Mouse (Mus musculus): ENCODE measurements around the gene Slc25a3. TPM values are rescaled to one million over a fixed set of nuclear protein-coding genes. Genes with fewer than 3 reads are reported as not detected.

The Slc25a3 gene
- polyA plus RNA-seq, 1 experiment = 491 TPM

GRCm38 (mm10) chr10:91127395-91127794, 3.5 kb upstream of the Slc25a3 start:
- Histone ChIP-seq H3K4me1 (ENCODE audit: control insufficient read depth, insufficient read depth, insufficient read length, low read length) (peaks cover 2% of the 10 kb centered on the region; the same call in 1 of the 2 replicates), H3K27ac (replicated peaks; ENCODE audit: low read depth, low read length) (0 out of 2 replicates have a peak overlapping the region, but pooled peaks have one; percentile 28), H3K4me3 (ENCODE audit: insufficient read depth, low read depth, low read length) (no peak overlapping the region)

- Histone ChIP-seq H3K4me3 (ENCODE audit: insufficient read depth, low read depth, low read length) (no peak overlapping the region), H3K27ac (replicated peaks; ENCODE audit: low read depth, low read length) (peak overlapping the region; percentile 28; the same call in 1 of the 2 replicates), H3K4me1 (ENCODE audit: control insufficient read depth, insufficient read depth, insufficient read length, low read length) (peaks cover 2% of the 10 kb centered on the region; the same call in 1 of the 2 replicates)
Observed at GRCm38 (mm10) chr10:91126618-91127355, 2.9 kb upstream of the Slc25a3 start.

- Histone ChIP-seq H3K27ac (replicated peaks; ENCODE audit: low read depth, low read length) (peak overlapping the region; percentile 97), H3K4me1 (ENCODE audit: control insufficient read depth, insufficient read depth, insufficient read length, low read length) (peaks cover 2% of the 10 kb centered on the region; the same call in 1 of the 2 replicates), H3K4me3 (ENCODE audit: insufficient read depth, low read depth, low read length) (peak overlapping the region; percentile 86)
Observed at GRCm38 (mm10) chr10:91123281-91123827, 505 bp downstream of the Slc25a3 start.

- Histone ChIP-seq H3K4me3 (ENCODE audit: insufficient read depth, low read depth, low read length) (peak overlapping the region; percentile 86), H3K27ac (replicated peaks; ENCODE audit: low read depth, low read length) (peak overlapping the region; percentile 97), H3K4me1 (ENCODE audit: control insufficient read depth, insufficient read depth, insufficient read length, low read length) (peaks cover 2% of the 10 kb centered on the region; the same call in 1 of the 2 replicates)
Observed at GRCm38 (mm10) chr10:91122646-91123045, 1.2 kb downstream of the Slc25a3 start.

DNA sequence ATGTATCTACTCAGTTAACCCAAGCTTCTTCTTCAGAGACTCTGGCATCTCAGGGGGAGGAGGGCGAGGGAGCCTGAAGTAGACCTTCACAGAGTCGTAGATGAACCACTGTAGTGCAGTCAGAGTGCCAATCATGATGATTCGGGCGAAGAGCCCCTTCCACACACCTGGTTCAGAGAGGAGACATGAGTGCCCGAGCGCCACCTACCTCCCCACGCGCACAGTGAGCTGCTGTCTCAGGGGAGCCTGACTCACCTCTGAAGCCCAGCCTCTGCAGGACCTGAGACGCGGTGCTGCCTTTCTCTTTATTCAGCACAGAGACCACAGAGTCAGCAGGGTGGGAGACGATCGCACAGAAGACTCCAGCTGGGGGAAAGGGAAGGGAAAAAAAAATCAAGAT, 6.9 kb downstream of the Slc25a3 start:
- Histone ChIP-seq H3K27ac (replicated peaks; ENCODE audit: low read depth, low read length) (no peak overlapping the region), H3K4me3 (ENCODE audit: insufficient read depth, low read depth, low read length) (no peak overlapping the region), H3K4me1 (ENCODE audit: control insufficient read depth, insufficient read depth, insufficient read length, low read length) (no peaks in the 10 kb centered on the region)

DNA sequence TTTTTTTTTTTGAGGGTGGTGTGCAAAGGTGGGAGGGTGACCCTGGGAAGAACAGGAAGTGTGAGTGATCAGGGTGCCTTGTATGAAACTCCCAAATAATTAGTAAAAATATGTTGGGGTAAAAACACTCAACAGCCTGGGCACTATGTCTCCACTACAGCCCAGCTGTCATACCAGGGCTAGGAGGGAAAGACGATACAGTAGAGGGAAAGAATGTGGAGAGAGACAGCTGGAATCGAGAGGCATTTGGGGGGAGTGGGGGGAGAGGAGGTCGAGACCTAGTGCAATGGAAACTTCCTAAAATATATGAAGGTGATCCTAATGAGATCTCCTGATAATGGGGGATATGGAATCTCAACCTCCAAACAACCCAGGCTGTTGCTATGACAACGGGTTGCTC, 14.0 kb downstream of the Slc25a3 start:
- Histone ChIP-seq H3K27ac (replicated peaks; ENCODE audit: low read depth, low read length) (no peak overlapping the region), H3K4me3 (ENCODE audit: insufficient read depth, low read depth, low read length) (no peak overlapping the region), H3K4me1 (ENCODE audit: control insufficient read depth, insufficient read depth, insufficient read length, low read length) (no peaks in the 10 kb centered on the region)

DNA sequence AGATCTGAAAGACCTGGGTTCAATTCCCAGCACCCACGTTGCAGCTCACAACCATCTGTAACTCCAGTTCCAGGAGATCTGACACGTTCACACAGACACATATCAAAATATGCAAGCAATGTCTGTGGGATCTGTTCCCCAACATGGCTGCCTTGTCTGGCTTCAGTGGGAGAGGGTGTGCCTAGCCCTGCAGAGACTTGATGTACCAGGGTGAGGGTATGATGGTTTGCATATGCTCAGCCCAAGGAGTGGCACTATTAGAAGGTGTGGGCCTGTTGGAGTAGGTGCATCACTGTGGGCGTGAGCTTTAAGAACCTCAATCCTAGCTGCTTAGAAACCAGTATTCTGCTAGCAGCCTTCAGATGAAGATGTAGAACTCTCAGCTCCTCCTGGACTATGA, 17.9 kb downstream of the Slc25a3 start:
- H3K27ac ChIP-seq (replicated peaks; ENCODE audit: low read depth, low read length) = no peak overlapping the region

DNA sequence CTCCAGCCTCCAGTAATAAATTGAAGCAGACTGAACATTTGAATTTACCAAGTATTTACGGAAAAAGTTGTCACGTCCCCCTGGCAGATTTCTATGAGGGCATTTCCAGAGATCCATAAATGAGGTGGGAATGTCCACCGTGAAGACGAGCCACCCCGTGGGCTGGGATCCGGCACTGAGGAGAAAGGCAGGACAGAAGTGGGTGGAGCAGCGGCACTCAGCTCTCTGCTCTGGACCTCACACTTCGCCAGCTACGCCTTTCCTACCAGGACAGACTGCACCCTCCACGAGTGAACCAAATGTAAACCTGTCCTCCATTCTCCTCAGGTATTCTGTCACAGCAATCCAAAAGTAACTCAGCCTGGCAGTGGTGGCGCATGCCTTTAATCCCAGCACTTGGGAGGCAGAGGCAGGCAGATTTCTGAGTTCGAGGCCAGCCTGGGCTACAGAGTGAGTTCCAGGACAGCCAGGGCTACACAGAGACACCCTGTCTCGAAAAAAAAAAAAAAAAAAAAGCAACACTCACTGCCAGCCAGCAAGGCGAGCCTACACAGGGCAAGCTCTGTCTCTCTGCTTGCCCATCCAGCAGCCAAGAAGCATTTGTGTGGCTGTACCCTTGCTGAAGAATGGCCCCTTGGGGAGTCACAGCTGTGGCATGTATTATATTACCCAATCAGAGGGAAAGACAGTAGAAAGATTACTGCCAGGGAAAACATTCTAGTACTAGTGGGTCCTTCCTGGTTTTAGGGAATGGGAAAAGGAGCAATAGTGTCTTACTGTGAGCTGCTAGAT, 20.9 kb downstream of the Slc25a3 start:
- Histone ChIP-seq H3K4me1 (ENCODE audit: control insufficient read depth, insufficient read depth, insufficient read length, low read length) (no peaks in the 10 kb centered on the region), H3K4me3 (ENCODE audit: insufficient read depth, low read depth, low read length) (no peak overlapping the region), H3K27ac (replicated peaks; ENCODE audit: low read depth, low read length) (no peak overlapping the region)

More for the DNA sequence above, 17.9 kb downstream of the Slc25a3 start:
- no peaks in the 10 kb centered on the region for H3K4me1 ChIP-seq (ENCODE audit: control insufficient read depth, insufficient read depth, insufficient read length, low read length)
- H3K4me3 ChIP-seq (ENCODE audit: insufficient read depth, low read depth, low read length) = no peak overlapping the region

DNA sequence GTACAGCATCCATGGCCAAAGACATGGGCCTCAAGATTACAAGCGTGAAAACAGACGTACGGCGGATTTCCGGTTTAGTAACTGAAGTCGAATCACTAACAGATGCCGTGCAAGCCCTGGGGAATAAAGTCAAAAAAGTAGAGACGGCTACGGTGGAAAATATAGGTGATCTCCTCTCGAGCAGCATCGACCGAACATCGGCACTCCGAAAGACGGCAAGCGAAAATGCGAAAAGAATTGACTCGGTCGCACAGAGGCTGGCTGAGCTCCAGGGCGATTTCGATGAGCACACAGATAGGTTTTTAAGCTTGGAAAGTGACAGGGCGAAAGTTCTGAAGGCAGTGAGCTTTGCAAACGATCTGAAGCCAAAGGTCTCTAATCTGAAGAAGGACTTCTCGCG, 21.9 kb downstream of the Slc25a3 start:
- no peaks in the 10 kb centered on the region for H3K4me1 ChIP-seq (ENCODE audit: control insufficient read depth, insufficient read depth, insufficient read length, low read length)
- H3K27ac ChIP-seq (replicated peaks; ENCODE audit: low read depth, low read length) = no peak overlapping the region
- no peak overlapping the region for H3K4me3 ChIP-seq (ENCODE audit: insufficient read depth, low read depth, low read length)

DNA sequence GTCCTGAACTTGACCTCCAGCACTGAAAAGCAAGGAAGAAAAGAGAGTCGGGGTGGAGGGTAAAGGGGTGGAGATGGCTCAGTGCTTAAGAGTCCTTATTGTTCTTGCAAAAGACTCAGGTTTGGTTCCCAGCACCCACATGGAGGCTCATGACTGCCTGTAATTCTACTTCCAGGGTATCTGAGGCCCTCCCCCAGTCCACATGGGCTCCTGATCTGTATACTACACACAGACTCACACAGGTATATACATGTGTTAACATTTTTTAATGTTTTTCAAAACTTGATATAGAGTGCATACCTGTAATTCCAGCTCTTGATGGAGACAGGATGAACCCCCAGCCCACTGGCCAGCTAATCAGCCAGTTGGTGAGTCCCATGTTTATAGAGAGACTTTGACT, 23.8 kb downstream of the Slc25a3 start:
- Histone ChIP-seq H3K4me1 (ENCODE audit: control insufficient read depth, insufficient read depth, insufficient read length, low read length) (no peaks in the 10 kb centered on the region), H3K4me3 (ENCODE audit: insufficient read depth, low read depth, low read length) (no peak overlapping the region), H3K27ac (replicated peaks; ENCODE audit: low read depth, low read length) (no peak overlapping the region)

DNA sequence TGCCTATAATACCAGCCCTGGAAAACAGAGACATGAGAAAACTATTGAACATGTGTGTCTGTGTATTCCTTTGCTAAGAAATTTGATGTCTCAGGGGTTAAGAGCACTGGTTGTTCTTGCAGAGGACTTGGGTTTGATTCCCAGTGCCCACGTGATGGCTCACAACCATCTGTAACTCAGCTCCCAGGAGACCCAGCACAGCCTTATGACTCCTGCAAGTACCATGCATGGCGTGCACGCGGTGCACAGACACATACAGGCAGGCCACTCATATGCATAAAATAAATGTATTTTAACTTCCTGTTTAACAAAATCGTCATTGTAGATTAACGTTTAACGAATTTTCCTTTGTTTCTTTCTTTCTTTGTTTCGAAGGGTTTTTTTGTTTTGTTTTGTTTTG, 25.8 kb downstream of the Slc25a3 start:
- no peaks in the 10 kb centered on the region for H3K4me1 ChIP-seq (ENCODE audit: control insufficient read depth, insufficient read depth, insufficient read length, low read length)
- H3K4me3 ChIP-seq (ENCODE audit: insufficient read depth, low read depth, low read length) = no peak overlapping the region
- H3K27ac ChIP-seq (replicated peaks; ENCODE audit: low read depth, low read length) = no peak overlapping the region

DNA sequence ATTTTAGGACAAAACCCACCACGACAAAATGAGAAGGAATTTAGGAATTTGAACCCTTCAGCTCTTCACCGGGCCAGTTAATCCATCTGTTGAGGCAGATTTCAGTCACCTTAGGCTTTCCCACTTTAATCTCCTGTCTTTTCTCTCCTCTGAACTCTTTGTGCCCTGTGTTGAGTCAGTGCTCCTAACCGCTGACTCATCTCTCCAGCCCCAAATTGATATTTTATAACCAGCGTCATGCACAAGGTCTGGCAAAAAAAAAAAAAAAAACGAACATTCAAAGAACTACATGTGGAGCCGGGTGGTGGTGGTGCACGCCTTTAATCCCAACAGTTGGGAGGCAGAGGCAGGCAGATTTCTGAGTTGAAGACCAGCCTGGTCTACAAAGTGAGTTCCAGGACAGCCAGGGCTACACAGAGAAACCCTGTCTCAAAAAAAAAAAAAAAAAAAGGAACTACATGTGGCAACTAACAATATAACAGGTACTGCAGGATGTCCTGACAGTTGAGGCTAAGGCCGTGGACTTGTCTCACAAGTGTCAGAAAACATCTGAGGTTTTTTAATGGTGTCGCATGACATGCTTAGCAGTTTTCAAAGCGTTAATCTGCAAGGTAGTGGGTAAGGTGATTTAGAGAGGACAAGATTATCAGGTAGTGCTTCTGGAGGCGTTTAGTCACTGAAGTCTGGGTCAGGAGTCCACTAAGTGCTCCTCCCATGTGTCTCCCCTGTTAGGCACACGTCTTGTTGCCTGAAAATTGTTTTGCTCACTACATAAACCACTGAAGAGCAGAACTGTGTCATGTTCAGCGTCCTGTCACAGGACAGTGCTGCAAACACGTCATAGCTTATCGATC, 29.4 kb downstream of the Slc25a3 start:
- no peaks in the 10 kb centered on the region for H3K4me1 ChIP-seq (ENCODE audit: control insufficient read depth, insufficient read depth, insufficient read length, low read length)

DNA sequence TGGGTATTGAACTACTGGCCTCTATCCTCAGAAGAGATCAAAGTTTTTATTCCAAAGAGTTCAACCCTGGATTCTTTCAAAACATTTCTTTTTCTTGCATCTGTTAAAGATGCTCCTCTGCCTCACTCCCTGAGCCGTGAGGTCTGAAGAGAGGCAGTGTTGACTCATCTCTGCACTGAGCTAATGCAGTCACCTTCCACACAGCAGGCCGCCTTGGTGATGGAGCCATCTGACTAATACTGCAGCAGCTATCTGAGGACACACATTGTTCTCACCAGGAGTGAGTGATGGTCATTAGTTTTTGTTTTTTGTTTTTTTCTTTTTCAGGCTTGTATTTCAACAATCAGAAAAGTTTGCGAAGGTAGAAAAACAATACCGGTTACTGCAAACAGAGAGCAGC, 31.0 kb downstream of the Slc25a3 start:
- Histone ChIP-seq H3K27ac (replicated peaks; ENCODE audit: low read depth, low read length) (no peak overlapping the region), H3K4me3 (ENCODE audit: insufficient read depth, low read depth, low read length) (no peak overlapping the region), H3K4me1 (ENCODE audit: control insufficient read depth, insufficient read depth, insufficient read length, low read length) (no peaks in the 10 kb centered on the region)

More for the DNA sequence above, 29.4 kb downstream of the Slc25a3 start:
- Histone ChIP-seq H3K27ac (replicated peaks; ENCODE audit: low read depth, low read length) (no peak overlapping the region), H3K4me3 (ENCODE audit: insufficient read depth, low read depth, low read length) (no peak overlapping the region)

- Histone ChIP-seq H3K4me3 (ENCODE audit: insufficient read depth, low read depth, low read length) (peak overlapping the region; percentile 82), H3K4me1 (ENCODE audit: control insufficient read depth, insufficient read depth, insufficient read length, low read length) (no peaks in the 10 kb centered on the region), H3K27ac (replicated peaks; ENCODE audit: low read depth, low read length) (no peak overlapping the region)
Observed at GRCm38 (mm10) chr10:91083393-91083927, 40.4 kb downstream of the Slc25a3 start.

Measured in brown adipose tissue, adult 24 weeks (tissue).